Mouse (Mus musculus): Measurements from ENCODE around the gene Nt5c.

- TF ChIP-seq CTCF (IDR thresholded peaks at IDR 0.05; ENCODE audit: low read depth, low read length), result no peak
- no peak for TF ChIP-seq POLR2A (IDR thresholded peaks at IDR 0.05; ENCODE audit: extremely low read depth, insufficient read depth, low read length)
These were observed 19.5 kb downstream of the Nt5c start for GRCm38 (mm10) chr11:115472183-115472582.
